Mouse (Mus musculus) MEL (cell line): ENCODE results near the gene Sgms1. TPM values are rescaled to one million over a fixed set of nuclear protein-coding genes. Genes with fewer than 3 reads are reported as not detected.

Experiments used
- DNase-seq: peaks from one replicate; pipeline ENCODE4 v3.0.0; 2011; ENCODE audit warnings: low read depth, low spot score
- H3K27ac ChIP-seq: 2 replicates; pipeline ENCODE4 v1.5.1; 2012; ENCODE audit warnings: low read depth, mild to moderate bottlenecking, control low read depth, low read length, moderate library complexity; ENCODE audit not compliant: control insufficient read depth
- H3K27me3 ChIP-seq, 2 experiments: fragments of 150-350 bp in 1 of 2; sonication (generic) in 1 of 2; 2 replicates each; pipeline ENCODE4 v1.6.1; 2012; ENCODE audit warnings: low read length in 2 of 2, mild to moderate bottlenecking in 2 of 2, improper control_type of control experiment in 1 of 2, moderate library complexity in 1 of 2; ENCODE audit not compliant: insufficient read depth in 2 of 2, control insufficient read depth in 1 of 2
- H3K36me3 ChIP-seq, 2 experiments: 2 replicates each; pipeline ENCODE4 v1.6.1; 2012 to 2014; ENCODE audit warnings: low read length in 2 of 2, improper control_type of control experiment in 1 of 2, inconsistent platforms in 1 of 2, mild to moderate bottlenecking in 1 of 2; ENCODE audit not compliant: insufficient read depth in 2 of 2, control insufficient read depth in 1 of 2
- H3K4me1 ChIP-seq, 2 experiments: fragments of 150-350 bp in 1 of 2; sonication (generic) in 1 of 2; 2 replicates each; pipeline ENCODE4 v1.6.1; 2012; ENCODE audit warnings: low read length in 2 of 2, improper control_type of control experiment in 1 of 2, mild to moderate bottlenecking in 1 of 2; ENCODE audit not compliant: insufficient read depth in 2 of 2, control insufficient read depth in 1 of 2
- H3K4me3 ChIP-seq, 2 experiments: fragments of 150-350 bp in 1 of 2; sonication (generic) in 1 of 2; 2 replicates each; pipeline ENCODE4 v1.5.1; 2012; ENCODE audit warnings: low read depth in 2 of 2, low read length in 2 of 2, mild to moderate bottlenecking in 2 of 2, moderate library complexity in 2 of 2, control low read depth in 1 of 2, improper control_type of control experiment in 1 of 2; ENCODE audit not compliant: control insufficient read depth in 1 of 2, insufficient read depth in 1 of 2
- H3K79me2 ChIP-seq: 2 replicates; pipeline ENCODE4 v1.6.1; 2012; ENCODE audit warnings: mild to moderate bottlenecking, low read length, moderate library complexity; ENCODE audit not compliant: control insufficient read depth, poor library complexity, insufficient read depth
- H3K9ac ChIP-seq: 2 replicates; pipeline ENCODE4 v1.6.1; 2012; ENCODE audit warnings: low read depth, mild to moderate bottlenecking, control low read depth, low read length, moderate library complexity; ENCODE audit not compliant: control insufficient read depth, poor library complexity, severe bottlenecking
- H3K9me3 ChIP-seq: fragments of 150-350 bp; sonication (generic); replicated peaks from 2 replicates; pipeline ENCODE4 v1.6.1; 2012; ENCODE audit warnings: mild to moderate bottlenecking, low read length, improper control_type of control experiment, moderate library complexity; ENCODE audit not compliant: insufficient read depth
- BHLHE40 ChIP-seq: IDR thresholded peaks from 2 replicates; pipeline ENCODE4 v1.6.1; 2012; ENCODE audit warnings: low read depth, mild to moderate bottlenecking, inconsistent platforms, low read length, improper control_type of control experiment, borderline replicate concordance
- CHD1 ChIP-seq: IDR thresholded peaks from 2 replicates; pipeline ENCODE4 v1.6.1; 2012; ENCODE audit warnings: low read depth, mild to moderate bottlenecking, inconsistent platforms, low read length, improper control_type of control experiment
- CHD2 ChIP-seq: IDR thresholded peaks from 2 replicates; pipeline ENCODE4 v1.6.1; 2011; ENCODE audit warnings: low read length, improper control_type of control experiment
- EP300 ChIP-seq, 2 experiments: IDR thresholded peaks; 2 replicates each; pipeline ENCODE4 v1.6.1; 2011; ENCODE audit warnings: improper control_type of control experiment in 2 of 2, low read length in 2 of 2, low read depth in 1 of 2, mild to moderate bottlenecking in 1 of 2
- ETS1 ChIP-seq: IDR thresholded peaks from 2 replicates; pipeline ENCODE4 v1.6.1; 2012; ENCODE audit warnings: low read depth, mild to moderate bottlenecking, inconsistent platforms, low read length, improper control_type of control experiment, moderate library complexity
- GABPA ChIP-seq: IDR thresholded peaks from 2 replicates; pipeline ENCODE4 v1.6.1; 2012; ENCODE audit warnings: low read depth, mild to moderate bottlenecking, inconsistent platforms, low read length, improper control_type of control experiment, moderate library complexity
- GATA1 ChIP-seq: IDR thresholded peaks from 2 replicates; pipeline ENCODE4 v1.6.1; 2011; ENCODE audit warnings: low read depth, low read length, improper control_type of control experiment
- JUND ChIP-seq: IDR thresholded peaks from 2 replicates; pipeline ENCODE4 v1.6.1; 2011; ENCODE audit warnings: low read depth, mild to moderate bottlenecking, improper control_type of control experiment, low read length
- KAT2A ChIP-seq: conservative IDR thresholded peaks from 2 replicates; pipeline ENCODE4 v1.6.1; 2012; ENCODE audit warnings: low read depth, low read length, improper control_type of control experiment, inconsistent platforms
- MAFK ChIP-seq: IDR thresholded peaks from 2 replicates; pipeline ENCODE4 v1.6.1; 2011; ENCODE audit warnings: low read depth, mild to moderate bottlenecking, low read length, improper control_type of control experiment, borderline replicate concordance
- MAX ChIP-seq: IDR thresholded peaks from 2 replicates; pipeline ENCODE4 v1.6.1; 2011; ENCODE audit warnings: low read length, improper control_type of control experiment
- MAZ ChIP-seq: IDR thresholded peaks from 2 replicates; pipeline ENCODE4 v1.6.1; 2012; ENCODE audit warnings: low read depth, mild to moderate bottlenecking, inconsistent platforms, low read length, improper control_type of control experiment
- MEF2A ChIP-seq: IDR thresholded peaks from 2 replicates; pipeline ENCODE4 v1.6.1; 2014; ENCODE audit warnings: low read depth, mild to moderate bottlenecking, inconsistent platforms, low read length, improper control_type of control experiment; ENCODE audit not compliant: poor library complexity, insufficient replicate concordance, severe bottlenecking; ENCODE audit errors: extremely low read depth
- MXI1 ChIP-seq: IDR thresholded peaks from 2 replicates; pipeline ENCODE4 v1.6.1; 2011; ENCODE audit warnings: mild to moderate bottlenecking, low read depth, low read length, improper control_type of control experiment
- MYB ChIP-seq: IDR thresholded peaks from 2 replicates; pipeline ENCODE4 v1.6.1; 2011; ENCODE audit warnings: mild to moderate bottlenecking, low read depth, low read length, improper control_type of control experiment
- MYC ChIP-seq: IDR thresholded peaks from 2 replicates; pipeline ENCODE4 v1.6.1; 2011; ENCODE audit warnings: low read depth, mild to moderate bottlenecking, low read length, improper control_type of control experiment, moderate library complexity
- POLR2AphosphoS2 ChIP-seq: IDR thresholded peaks from 2 replicates; pipeline ENCODE4 v1.6.1; 2011; ENCODE audit warnings: low read length, improper control_type of control experiment
- POLR2AphosphoS5 ChIP-seq: IDR thresholded peaks from 2 replicates; pipeline ENCODE4 v1.6.1; 2012; ENCODE audit warnings: low read depth, borderline replicate concordance, mild to moderate bottlenecking, inconsistent platforms, low read length, moderate library complexity, mixed read lengths
- RCOR1 ChIP-seq: IDR thresholded peaks from 2 replicates; pipeline ENCODE4 v1.6.1; 2012; ENCODE audit warnings: low read depth, mild to moderate bottlenecking, inconsistent platforms, low read length, improper control_type of control experiment
- SIN3A ChIP-seq: IDR thresholded peaks from 2 replicates; pipeline ENCODE4 v1.6.1; 2012; ENCODE audit warnings: low read length, improper control_type of control experiment, inconsistent platforms
- TAL1 ChIP-seq: IDR thresholded peaks from 2 replicates; pipeline ENCODE4 v1.6.1; 2012; ENCODE audit warnings: mild to moderate bottlenecking, inconsistent platforms, low read length, moderate library complexity, mixed read lengths
- TBP ChIP-seq: IDR thresholded peaks from 2 replicates; pipeline ENCODE4 v1.8.0; 2011; ENCODE audit warnings: low read depth, low read length, improper control_type of control experiment
- TCF12 ChIP-seq: IDR thresholded peaks from 2 replicates; pipeline ENCODE4 v1.6.1; 2014; ENCODE audit warnings: low read depth, mild to moderate bottlenecking, inconsistent platforms, low read length, improper control_type of control experiment, moderate library complexity
- ZKSCAN1 ChIP-seq: IDR thresholded peaks from 2 replicates; pipeline ENCODE4 v1.6.1; 2012; ENCODE audit warnings: low read depth, mild to moderate bottlenecking, inconsistent platforms, low read length, improper control_type of control experiment, moderate library complexity
- ZNF384 ChIP-seq: IDR thresholded peaks from 2 replicates; pipeline ENCODE4 v1.6.1; 2012; ENCODE audit warnings: low read depth, mild to moderate bottlenecking, inconsistent platforms, low read length, improper control_type of control experiment
- polyA plus RNA-seq, 2 experiments: library from polyadenylated mRNA; stranded (reverse) in 1 of 2; unstranded in 1 of 2; fragments of >175 nt in 1 of 2; fragments of >200 nt in 1 of 2; gene quantifications; 2 replicates each; pipeline versions ENCODE4 v1.2.1 to v1.2.4; 2012; ENCODE audit warnings: low replicate concordance in 2 of 2, low read depth in 1 of 2; ENCODE audit not compliant: insufficient read length in 2 of 2, insufficient read depth in 1 of 2, missing spikeins in 1 of 2
- total RNA-seq: library from RNA; depleted of rRNA; stranded (reverse); fragments of 300-350 nt; gene quantifications from 2 replicates; pipeline ENCODE4 v1.2.3, GENCODE M21; 2012

The Sgms1 gene
- total and polyA plus RNA-seq, 3 experiments, result 16.3 to 18.5 TPM; not detected in 1

DNA sequence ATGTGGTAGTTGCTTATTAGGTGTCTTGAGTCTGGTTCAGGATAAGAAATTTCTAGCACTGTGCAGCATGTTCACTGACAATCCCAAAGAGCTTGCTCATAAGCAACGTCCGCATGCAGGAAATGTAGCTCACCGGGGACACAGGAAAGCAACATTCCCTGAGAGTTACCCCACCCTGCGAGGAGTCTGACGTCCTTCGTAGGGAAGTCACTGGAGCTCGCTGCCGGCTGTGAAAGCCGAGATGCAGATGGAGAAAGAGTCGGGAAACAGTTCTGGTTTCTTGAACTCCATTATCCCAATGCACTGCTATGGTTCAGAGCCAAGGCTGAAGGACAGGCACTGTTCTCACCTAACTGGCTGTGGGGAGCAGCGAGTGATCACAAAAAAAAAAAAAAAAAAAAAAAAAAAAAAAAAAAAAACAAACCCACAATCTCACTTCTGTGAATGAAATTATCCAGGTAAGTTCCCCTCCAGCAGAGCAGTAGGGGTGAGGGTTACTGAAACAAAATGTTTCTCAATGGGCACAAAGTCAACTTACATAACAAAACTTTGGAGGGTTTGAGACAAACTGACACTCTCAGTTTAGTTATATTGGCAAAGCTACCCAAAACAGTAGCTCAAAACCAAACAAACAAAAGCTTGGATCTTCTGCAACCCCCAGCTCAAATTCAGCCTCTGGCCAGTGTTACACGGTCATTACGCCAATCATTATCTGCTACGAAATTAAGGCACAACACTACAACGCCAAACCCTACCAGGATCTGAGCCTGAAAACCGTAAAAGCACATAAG, 15.5 kb downstream of the Sgms1 start:
- H3K4me3 ChIP-seq, result no peak overlapping the region
- no peaks in the 10 kb centered on the region for H3K27me3 ChIP-seq
- no peak overlapping the region for H3K9ac ChIP-seq
- H3K4me1 ChIP-seq, result peaks cover 10 to 17% of the 10 kb centered on the region in 2 experiments
- H3K9me3 ChIP-seq, result no peaks in the 10 kb centered on the region
- peaks cover 0 to 23% of the 10 kb centered on the region in 2 experiments; a peak in 2 of 4 replicates for H3K36me3 ChIP-seq
- no peak overlapping the region for H3K27ac ChIP-seq
- DNase-seq, result no peak
- TF ChIP-seq POLR2AphosphoS5 (no peak), ZNF384 (0 out of 2 replicates have a peak, but pooled peaks have one; percentile 47)
- H3K79me2 ChIP-seq, result peaks cover 10% of the 10 kb centered on the region; the same call in 1 of the 2 replicates

- TF ChIP-seq MAFK, result peak; percentile 82
- TF ChIP-seq MEF2A, result no peak
- TF ChIP-seq KAT2A, result no peak
- peak; percentile 52; the same call in 1 of the 2 replicates for TF ChIP-seq JUND
- peak; percentile 62; the same call in 1 of the 2 replicates for TF ChIP-seq MYC
- peak; percentile 99 for TF ChIP-seq RCOR1
- peak; percentile 76 for TF ChIP-seq MXI1
- peak; percentile 82 for TF ChIP-seq BHLHE40
- no peak; the same call in 1 of the 2 replicates for TF ChIP-seq CHD2
- TF ChIP-seq ETS1, result peak; percentile 96
- TF ChIP-seq SIN3A, result peak; percentile 94
- peak; percentile 99 for TF ChIP-seq GATA1
- TF ChIP-seq MAZ, result no peak
- peak; percentile 97 for TF ChIP-seq EP300 (IDR thresholded peaks at IDR 0.05; ENCODE audit: low read depth in 1 of 2, low read length in 2 of 2)
- TF ChIP-seq MAX, result no peak; the same call in 1 of the 2 replicates
- peak; percentile 98 for TF ChIP-seq TCF12
- peak; percentile 99 for TF ChIP-seq TAL1
- no peak for TF ChIP-seq CHD1
- peak; percentile 62 for TF ChIP-seq MYB
- peak; percentile 65; the same call in 1 of the 2 replicates for TF ChIP-seq POLR2AphosphoS2
- TF ChIP-seq ZKSCAN1, result no peak
- TF ChIP-seq TBP, result 0 out of 2 replicates have a peak, but pooled peaks have one; percentile 27
- no peak for TF ChIP-seq GABPA
- H3K36me3 ChIP-seq, result peaks cover 0 to 16% of the 10 kb centered on the region in 2 experiments; a peak in 2 of 4 replicates
- peaks cover 9 to 14% of the 10 kb centered on the region in 2 experiments for H3K4me1 ChIP-seq
- no peaks in the 10 kb centered on the region for H3K27me3 ChIP-seq
- no peak overlapping the region for H3K9ac ChIP-seq
- H3K9me3 ChIP-seq, result no peaks in the 10 kb centered on the region
- DNase-seq, result peak; percentile 96
- peak overlapping the region; percentile 55 for H3K27ac ChIP-seq
- no peak overlapping the region for H3K4me3 ChIP-seq
- peaks cover 11% of the 10 kb centered on the region for H3K79me2 ChIP-seq
These were observed 17.1 kb downstream of the Sgms1 start for GRCm38 (mm10) chr19:32372373-32372772.
